Mouse (Mus musculus) thymus, adult 2 months (tissue): Measurements from ENCODE around the gene Fam178b.

Experiments used
- CTCF ChIP-seq: fragments of 200-500 bp; IDR thresholded peaks from 2 replicates; pipeline ENCODE4 v1.5.1; 2012; ENCODE audit warnings: mild to moderate bottlenecking, control low read depth, low read length, moderate library complexity, borderline replicate concordance; ENCODE audit not compliant: control insufficient read depth, poor library complexity, insufficient read depth; ENCODE audit errors: extremely low read depth
- POLR2A ChIP-seq: fragments of 200-500 bp; IDR thresholded peaks from 2 replicates; pipeline ENCODE4 v1.6.1; 2012; ENCODE audit warnings: mild to moderate bottlenecking, low read length, control low read depth, moderate library complexity; ENCODE audit not compliant: control insufficient read depth, poor library complexity, insufficient read depth; ENCODE audit errors: extremely low read depth

- no peak for TF ChIP-seq CTCF
- TF ChIP-seq POLR2A, result no peak
Observed at GRCm38 (mm10) chr1:36581260-36581659, 101.7 kb downstream of the Fam178b start.
